Mouse (Mus musculus) C2C12 (cell line): Measurements from ENCODE around the gene Slc35f4. TPM values are rescaled to one million over a fixed set of nuclear protein-coding genes. Genes with fewer than 3 reads are reported as not detected.

Experiments used
- H3K27me3 ChIP-seq: one replicate; pipeline ENCODE4 v1.6.1; 2011; ENCODE audit not compliant: control insufficient read depth, insufficient read depth, insufficient read length
- H3K36me3 ChIP-seq: one replicate; pipeline ENCODE4 v1.6.1; 2011; ENCODE audit not compliant: control insufficient read depth, insufficient read depth
- H3K4me3 ChIP-seq: one replicate; pipeline ENCODE4 v1.5.1; 2011; ENCODE audit warnings: mild to moderate bottlenecking, control low read depth; ENCODE audit not compliant: poor library complexity, insufficient read depth, severe bottlenecking
- H3K79me2 ChIP-seq: one replicate; pipeline ENCODE4 v1.6.1; 2011; ENCODE audit not compliant: control insufficient read depth, insufficient read depth
- H3K79me3 ChIP-seq: one replicate; pipeline ENCODE4 v1.6.1; 2011; ENCODE audit warnings: low read depth, control low read depth
- H3ac ChIP-seq: one replicate; pipeline ENCODE3; 2011; ENCODE audit warnings: low read depth; ENCODE audit not compliant: control insufficient read depth, insufficient read length
- CEBPB ChIP-seq: IDR thresholded peaks from one replicate; pipeline ENCODE4 v1.6.1; 2011; ENCODE audit warnings: low read depth, mild to moderate bottlenecking, control low read depth, moderate library complexity
- CTCF ChIP-seq: IDR thresholded peaks from one replicate; pipeline ENCODE4 v1.5.1; 2011; ENCODE audit not compliant: control insufficient read depth, insufficient read depth, insufficient read length
- FOSL1 ChIP-seq: IDR thresholded peaks from one replicate; pipeline ENCODE4 v1.8.0; 2011; ENCODE audit warnings: mild to moderate bottlenecking, low read length; ENCODE audit not compliant: poor library complexity, insufficient read depth, severe bottlenecking
- MAX ChIP-seq: IDR thresholded peaks from one replicate; pipeline ENCODE4 v1.6.1; 2011; ENCODE audit warnings: mild to moderate bottlenecking, control low read depth
- MYOD1 ChIP-seq: IDR thresholded peaks from one replicate; pipeline ENCODE4 v1.6.1; 2011; ENCODE audit warnings: low read depth; ENCODE audit not compliant: control insufficient read depth, insufficient read length
- MYOG ChIP-seq: IDR thresholded peaks from one replicate; pipeline ENCODE4 v1.6.1; 2011; ENCODE audit not compliant: control insufficient read depth, insufficient read length; ENCODE audit errors: extremely low read depth
- USF1 ChIP-seq: IDR thresholded peaks from one replicate; pipeline ENCODE4 v1.6.1; 2011; ENCODE audit warnings: low read depth, mild to moderate bottlenecking, control low read depth, moderate library complexity
- long read RNA-seq, 2 experiments: library from polyadenylated mRNA; unstranded; transcript quantifications; one replicate each; pipeline ENCODE4 v2.0.0; 2019 to 2020
- polyA plus RNA-seq: library from polyadenylated mRNA; unstranded; fragments of >200 nt; fragmentation: generic; extraction: Trizol; gene quantifications from one replicate; pipeline ENCODE4 v1.2.1, GENCODE M21; 2012; ENCODE audit warnings: missing spikeins

The Slc35f4 gene
- not detected for polyA plus RNA-seq
- long read RNA-seq, experiment 1 = 0 reads
- long read RNA-seq, experiment 2 = 0 reads

GRCm38 (mm10) chr14:49525931-49526291 is at the start of gene Slc35f4:
Slc35f4 (minus strand) TSS chr14:49526046.
- no peak within 1 kb of the TSS for H3ac ChIP-seq
- H3K4me3 ChIP-seq = no peak within 1 kb of the TSS
- H3K27me3 ChIP-seq = no peaks in the 10 kb centered on the region
- no peaks in the 10 kb centered on the region for H3K79me3 ChIP-seq
- no peaks in the 10 kb centered on the region for H3K36me3 ChIP-seq
- TF ChIP-seq MAX (no peak), CEBPB (no peak), MYOD1 (no peak), CTCF (no peak), FOSL1 (no peak), USF1 (no peak), MYOG (no peak)
- H3K79me2 ChIP-seq = no peaks in the 10 kb centered on the region

GRCm38 (mm10) chr14:49568369-49568768 is 42.5 kb upstream of the Slc35f4 start:
- no peaks in the 10 kb centered on the region for H3K79me3 ChIP-seq
- no peaks in the 10 kb centered on the region for H3K36me3 ChIP-seq
- no peak for TF ChIP-seq USF1
- no peaks in the 10 kb centered on the region for H3K79me2 ChIP-seq
- no peak overlapping the region for H3ac ChIP-seq
- no peaks in the 10 kb centered on the region for H3K27me3 ChIP-seq
- H3K4me3 ChIP-seq = no peak overlapping the region

DNA sequence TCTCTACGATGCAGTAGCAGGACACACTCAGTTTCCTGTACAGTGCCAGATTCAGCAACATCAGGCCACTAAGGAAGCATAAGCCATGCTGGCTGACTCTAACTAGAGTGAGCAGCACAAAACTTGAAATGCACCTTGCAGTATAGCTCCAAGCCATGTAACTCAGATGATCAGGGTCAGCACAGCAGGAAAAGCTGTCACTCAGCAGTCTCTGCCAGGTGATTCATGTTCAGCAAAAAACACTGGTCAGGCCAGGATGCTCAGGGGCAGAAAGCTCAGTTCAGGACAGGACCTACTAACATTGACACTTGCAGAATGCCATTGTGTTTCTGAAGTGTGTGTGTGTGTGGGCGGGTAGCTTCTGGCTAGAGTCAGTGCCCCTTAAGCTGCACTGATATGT is 34.9 kb upstream of the Slc35f4 start:
- no peak overlapping the region for H3K4me3 ChIP-seq
- H3K79me3 ChIP-seq = no peaks in the 10 kb centered on the region
- H3K36me3 ChIP-seq = no peaks in the 10 kb centered on the region
- TF ChIP-seq CEBPB = no peak
- no peak for TF ChIP-seq CTCF
- TF ChIP-seq USF1 = no peak
- TF ChIP-seq MAX = no peak
- TF ChIP-seq MYOG = no peak
- TF ChIP-seq FOSL1 = no peak
- TF ChIP-seq MYOD1 = no peak
- H3ac ChIP-seq = no peak overlapping the region
- H3K27me3 ChIP-seq = no peaks in the 10 kb centered on the region
- H3K79me2 ChIP-seq = no peaks in the 10 kb centered on the region

- no peaks in the 10 kb centered on the region for H3K27me3 ChIP-seq
- H3K79me3 ChIP-seq = no peaks in the 10 kb centered on the region
- TF ChIP-seq FOSL1 (no peak), CTCF (no peak), MYOD1 (no peak), CEBPB (no peak), USF1 (no peak), MYOG (no peak), MAX (no peak)
- no peaks in the 10 kb centered on the region for H3K36me3 ChIP-seq
- no peak overlapping the region for H3ac ChIP-seq
- H3K79me2 ChIP-seq = no peaks in the 10 kb centered on the region
- H3K4me3 ChIP-seq = no peak overlapping the region
Observed at GRCm38 (mm10) chr14:49540104-49540503, 14.3 kb upstream of the Slc35f4 start.

DNA sequence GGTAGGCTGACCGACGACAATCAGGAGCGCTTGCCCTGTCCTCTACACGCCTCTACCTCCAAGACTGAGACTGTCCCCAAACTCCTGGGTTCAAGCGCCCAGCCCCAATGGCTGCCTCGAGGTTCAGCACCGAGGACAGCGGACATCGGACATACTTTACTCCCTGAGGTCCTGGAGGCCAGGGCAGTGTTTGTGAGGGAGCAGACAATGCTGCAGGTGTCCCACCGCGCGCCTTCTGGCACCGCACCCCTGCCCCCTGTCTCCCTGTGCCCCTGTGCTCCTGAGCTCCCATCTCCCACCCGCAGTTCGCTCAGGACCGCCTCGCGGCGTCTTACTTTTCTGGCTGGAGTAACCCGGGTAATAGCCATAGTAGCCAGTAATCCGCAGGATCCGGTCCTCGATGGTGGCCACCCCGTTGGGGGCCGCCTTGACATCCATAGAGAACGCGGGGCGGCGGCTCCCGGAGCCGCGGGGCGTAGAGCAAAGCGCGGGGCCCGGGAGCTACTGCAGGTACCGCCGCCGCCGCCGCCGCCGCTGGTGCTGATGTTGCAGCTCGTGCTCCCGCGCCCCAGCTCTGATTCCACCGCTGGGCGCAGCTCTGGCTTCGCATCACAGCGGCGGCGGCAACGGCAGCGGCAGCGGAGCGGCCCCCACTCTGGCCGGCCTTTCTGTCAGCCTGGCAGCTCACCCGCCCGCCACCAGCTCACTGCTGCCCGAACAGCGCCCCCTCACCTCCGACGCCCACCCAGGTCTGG is 493 bp downstream of the Slc35f4 start:
- Histone ChIP-seq H3K79me3 (no peaks in the 10 kb centered on the region), H3K4me3 (no peak overlapping the region), H3K27me3 (no peaks in the 10 kb centered on the region), H3ac (no peak overlapping the region), H3K36me3 (no peaks in the 10 kb centered on the region), H3K79me2 (no peaks in the 10 kb centered on the region)
- TF ChIP-seq CTCF = no peak
- TF ChIP-seq MAX = no peak
- no peak for TF ChIP-seq MYOD1
- no peak for TF ChIP-seq CEBPB

GRCm38 (mm10) chr14:49524665-49525064 is 1.2 kb downstream of the Slc35f4 start:
- no peaks in the 10 kb centered on the region for H3K27me3 ChIP-seq
- no peak overlapping the region for H3ac ChIP-seq
- no peaks in the 10 kb centered on the region for H3K79me2 ChIP-seq
- no peaks in the 10 kb centered on the region for H3K79me3 ChIP-seq
- TF ChIP-seq FOSL1 = no peak
- TF ChIP-seq MYOD1 = no peak
- no peak for TF ChIP-seq MYOG
- TF ChIP-seq USF1 = no peak
- no peak for TF ChIP-seq CTCF
- no peak for TF ChIP-seq MAX
- TF ChIP-seq CEBPB = no peak
- no peak overlapping the region for H3K4me3 ChIP-seq
- H3K36me3 ChIP-seq = no peaks in the 10 kb centered on the region
